Mouse (Mus musculus) embryonic stem cell, embryonic (primary cell): Measurements from ENCODE around the gene Zfp879.

Experiments used
- CTCF ChIA-PET, 4 experiments: fragments of 300-600 bp in 2 of 4; fragments of 350-600 bp in 2 of 4; sonication (Branson Sonifier 250); formaldehyde crosslinking; loops; one replicate each; lab custom pipeline; 2022; ENCODE audit warnings: inconsistent platforms in 2 of 4; lab: Charles Lee
- POLR2A ChIA-PET, 4 experiments: fragments of 300-600 bp in 2 of 4; fragments of 350-600 bp in 2 of 4; sonication (Branson Sonifier 250); formaldehyde crosslinking; loops; one replicate each; lab custom pipeline; 2022; ENCODE audit warnings: antibody characterized with exemption in 4 of 4, inconsistent platforms in 1 of 4; lab: Charles Lee

Zfp879 gene

GRCm38 (mm10) chr11:50841023-50841735 lies at the start of gene Zfp879:
Zfp879 (minus strand) TSS chr11:50841552.
- ChIA-PET POLR2A (interaction anchor here (0.6 to 2.3 kb wide), 14 partner anchors 9 to 464 kb away, joined by 3 to 10 read pairs (median 4); partner anchors contain the start of genes Zfp2 (in 3 of the 4), Zfp354c (in 3 of the 4), Grm6 (in 1 of the 4) and Hnrnph1 (in 1 of the 4)), CTCF (interaction anchor here in 2 of 4 experiments (0.5 to 2.0 kb wide), 7 partner anchors 9 to 1037 kb away, joined by 3 to 6 read pairs (median 4); partner anchors contain the start of genes Grm6 (in 1 of the 2), Phykpl (in 1 of the 2) and Zfp2 (in 1 of the 2))

- CTCF ChIA-PET = interaction anchor here in 2 of 4 experiments (0.6 to 2.2 kb wide), 4 partner anchors 28 to 652 kb away, joined by 3 to 10 read pairs (median 4); partner anchors contain the start of genes Zfp2 (in 1 of the 2) and Zfp354a (in 1 of the 2)
- POLR2A ChIA-PET = interaction anchor here (0.6 to 4.6 kb wide), 11 partner anchors 10 to 697 kb away, joined by 3 to 28 read pairs (median 5); partner anchors contain the start of genes Zfp2 (in 3 of the 4), Grm6 (in 1 of the 4) and Phykpl (in 1 of the 4)
Observed at GRCm38 (mm10) chr11:50887390-50888128, 46.2 kb upstream of the Zfp879 start, which contains the start of gene Zfp454. Zfp454 (minus strand) TSS chr11:50887651.

- ChIA-PET CTCF (interaction anchor here (0.6 to 2.2 kb wide), 9 partner anchors 12 to 1266 kb away, joined by 3 to 10 read pairs (median 3); partner anchors contain the start of gene Zfp2 (in 1 of the 4)), POLR2A (interaction anchor here (0.5 to 4.6 kb wide), 22 partner anchors 8 to 896 kb away, joined by 3 to 28 read pairs (median 3); partner anchors contain the start of genes Zfp2 (in 3 of the 4), Grm6 (in 1 of the 4) and Phykpl (in 1 of the 4))
Observed at GRCm38 (mm10) chr11:50886933-50887293, 45.6 kb upstream of the Zfp879 start.

GRCm38 (mm10) chr11:50886231-50886932 lies 45.0 kb upstream of the Zfp879 start:
- CTCF ChIA-PET = interaction anchor here (0.6 to 2.2 kb wide), 12 partner anchors 12 to 1265 kb away, joined by 3 to 10 read pairs (median 3); partner anchors contain the start of gene Zfp2 (in 1 of the 4)
- POLR2A ChIA-PET = interaction anchor here (0.5 to 4.6 kb wide), 19 partner anchors 9 to 895 kb away, joined by 3 to 28 read pairs (median 3); partner anchors contain the start of genes Zfp2 (in 3 of the 4), Grm6 (in 1 of the 4) and Phykpl (in 1 of the 4)

- CTCF ChIA-PET = no interaction called here
- POLR2A ChIA-PET = interaction anchor here in 3 of 4 experiments (0.6 to 1.8 kb wide), 5 partner anchors 32 to 655 kb away, joined by 3 to 4 read pairs (median 4); partner anchors contain the start of gene Zfp2 (in 2 of the 3)
Observed at GRCm38 (mm10) chr11:50883756-50884155, 42.4 kb upstream of the Zfp879 start.

- CTCF ChIA-PET = no interaction called here
Observed at GRCm38 (mm10) chr11:50878641-50879040, 37.3 kb upstream of the Zfp879 start.

GRCm38 (mm10) chr11:50850989-50851601 lies 9.7 kb upstream of the Zfp879 start:
- ChIA-PET POLR2A (interaction anchor here in 3 of 4 experiments (0.5 to 2.6 kb wide), 17 partner anchors 10 to 756 kb away, joined by 3 to 10 read pairs (median 4); partner anchors contain the start of genes Zfp2 (in 2 of the 3), Zfp879 (in 2 of the 3), Hnrnpab (in 1 of the 3) and Phykpl (in 1 of the 3)), CTCF (interaction anchor here (0.5 to 1.2 kb wide), 4 partner anchors 23 to 864 kb away, joined by 3 read pairs; partner anchors contain the start of genes Zfp2 (in 1 of the 4) and Zfp354c (in 1 of the 4))

More at GRCm38 (mm10) chr11:50878641-50879040, 37.3 kb upstream of the Zfp879 start:
- POLR2A ChIA-PET = interaction anchor here in 2 of 4 experiments (1.7 to 1.8 kb wide), 2 partner anchors 26 to 39 kb away, joined by 5 read pairs; no protein-coding TSS in a partner anchor

- POLR2A ChIA-PET = interaction anchor here (0.8 to 2.6 kb wide), 12 partner anchors 9 to 756 kb away, joined by 3 to 10 read pairs (median 3); partner anchors contain the start of genes Zfp2 (in 2 of the 4), Hnrnpab (in 1 of the 4), Zfp454 (in 1 of the 4) and Zfp879 (in 1 of the 4)
Observed at GRCm38 (mm10) chr11:50850177-50850735, 8.9 kb upstream of the Zfp879 start, which contains the start of gene Grm6. Grm6 (plus strand) TSS chr11:50850685.

GRCm38 (mm10) chr11:50849310-50849709 lies 8.0 kb upstream of the Zfp879 start:
- ChIA-PET POLR2A (interaction anchor here in 2 of 4 experiments (1.0 to 2.6 kb wide), 3 partner anchors 8 to 37 kb away, joined by 3 to 10 read pairs (median 3); partner anchors contain the start of gene Zfp879 (in 1 of the 2)), CTCF (interaction anchor here in 1 of 4 experiments (1.5 kb wide), 1 partner anchor 37 kb away, joined by 3 read pairs; no protein-coding TSS in a partner anchor)

More at GRCm38 (mm10) chr11:50850177-50850735, 8.9 kb upstream of the Zfp879 start, which contains the start of gene Grm6:
- CTCF ChIA-PET = interaction anchor here in 3 of 4 experiments (0.6 to 1.2 kb wide), 4 partner anchors 9 to 476 kb away, joined by 3 to 4 read pairs (median 3); partner anchors contain the start of genes Col23a1 (in 1 of the 3), Zfp2 (in 1 of the 3) and Zfp879 (in 1 of the 3)

- ChIA-PET POLR2A (interaction anchor here in 2 of 4 experiments (1.1 to 2.6 kb wide), 3 partner anchors 8 to 27 kb away, joined by 3 to 10 read pairs (median 3); partner anchors contain the start of gene Zfp879 (in 1 of the 2)), CTCF (interaction anchor here in 3 of 4 experiments (0.5 to 1.5 kb wide), 3 partner anchors 38 to 355 kb away, joined by 3 to 4 read pairs (median 3); no protein-coding TSS in a partner anchor)
Observed at GRCm38 (mm10) chr11:50848520-50849137, 7.3 kb upstream of the Zfp879 start.

- POLR2A ChIA-PET = interaction anchor here in 3 of 4 experiments (0.6 to 1.4 kb wide), 5 partner anchors 12 to 88 kb away, joined by 3 to 5 read pairs (median 3); partner anchors contain the start of gene Zfp2 (in 2 of the 3)
- CTCF ChIA-PET = interaction anchor here in 3 of 4 experiments (0.5 to 2.1 kb wide), 15 partner anchors 12 to 462 kb away, joined by 3 to 10 read pairs (median 3); partner anchors contain the start of genes Zfp354c (in 2 of the 3) and Zfp454 (in 1 of the 3)
Observed at GRCm38 (mm10) chr11:50847047-50847446, 5.7 kb upstream of the Zfp879 start.

GRCm38 (mm10) chr11:50845951-50846350 lies 4.6 kb upstream of the Zfp879 start:
- POLR2A ChIA-PET = interaction anchor here in 2 of 4 experiments (0.8 to 1.4 kb wide), 3 partner anchors 49 to 154 kb away, joined by 3 to 5 read pairs (median 3); partner anchors contain the start of gene Zfp2 (in 1 of the 2)
- CTCF ChIA-PET = interaction anchor here (0.5 to 2.1 kb wide), 5 partner anchors 13 to 281 kb away, joined by 3 to 7 read pairs (median 5); partner anchors contain the start of gene Zfp354a (in 1 of the 4)

- ChIA-PET CTCF (no interaction called here), POLR2A (no interaction called here)
Observed at GRCm38 (mm10) chr11:50835727-50836126, 5.6 kb downstream of the Zfp879 start.
